Mouse (Mus musculus) embryonic fibroblast, embryonic 13.5 days (primary cell): ENCODE measurements at regions not wholly inside any gene's neighbourhood (a gene's known extent, or its start where the extent isn't known, plus 50 kb on each side); places are given as distances from the start of the nearest gene placed in this dataset.

ENCODE experiments used
- CTCF ChIP-seq: IDR thresholded peaks from 2 replicates; pipeline ENCODE4 v1.5.1; 2011; ENCODE audit warnings: mild to moderate bottlenecking, control low read depth, low read length, moderate library complexity, borderline replicate concordance; ENCODE audit not compliant: insufficient read depth
- POLR2A ChIP-seq: IDR thresholded peaks from 2 replicates; pipeline ENCODE4 v1.6.1; 2011; ENCODE audit warnings: low read depth, mild to moderate bottlenecking, control low read depth, low read length, moderate library complexity

- TF ChIP-seq POLR2A (no peak), CTCF (no peak)
Measured at GRCm38 (mm10) chr4:84069681-84070080, 544.3 kb downstream of the Ccdc171 start.
